Mouse (Mus musculus): Measurements from ENCODE around the gene Fxr1.

GRCm38 (mm10) chr3:34103902-34104672, 84.3 kb downstream of the Fxr1 start:
- TF ChIP-seq EP300 (optimal IDR thresholded peaks at IDR 0.05) (no peak), CTCF (IDR thresholded peaks at IDR 0.05; ENCODE audit: low read depth) (no peak)
